Mouse (Mus musculus): ENCODE results near the gene Sel1l3. TPM values are rescaled to one million over a fixed set of nuclear protein-coding genes. Genes with fewer than 3 reads are reported as not detected.

The Sel1l3 gene
- polyA plus RNA-seq, 1 experiment from 2014 or later = 2.7 TPM

- DNase-seq (ENCODE audit: low spot score) = no peak
- Histone ChIP-seq H3K27ac (ENCODE audit: low read depth, low read length) (no peak overlapping the region), H3K4me1 (replicated peaks; ENCODE audit: control insufficient read depth, insufficient read depth, low read length) (no peaks in the 10 kb centered on the region), H3K9ac (ENCODE audit: low read depth, low read length) (no peak overlapping the region), H3K4me2 (replicated peaks; ENCODE audit: low read depth, low read length) (no peak overlapping the region), H3K4me3 (ENCODE audit: low read depth, low read length) (no peak overlapping the region), H3K27me3 (ENCODE audit: control insufficient read depth, insufficient read depth, low read length) (no peaks in the 10 kb centered on the region), H3K9me3 (ENCODE audit: control insufficient read depth, low read length) (no peaks in the 10 kb centered on the region), H3K36me3 (ENCODE audit: control insufficient read depth, insufficient read depth, low read length) (no peaks in the 10 kb centered on the region)
- 70% methylated on average over 3 of the region's 3 CpGs for WGBS
- ATAC-seq (ENCODE audit: low FRiP score) = no peak
Measured at GRCm38 (mm10) chr5:53091331-53091730, 122.4 kb downstream of the Sel1l3 start.

- H3K9me3 ChIP-seq (ENCODE audit: control insufficient read depth, low read length) = no peaks in the 10 kb centered on the region
- no peak overlapping the region for H3K27ac ChIP-seq (ENCODE audit: low read depth, low read length)
- DNase-seq (ENCODE audit: low spot score) = no peak
- 91% methylated on average over 7 of the region's 7 CpGs for WGBS
- no peak for ATAC-seq (ENCODE audit: low FRiP score)
- no peaks in the 10 kb centered on the region for H3K4me1 ChIP-seq (replicated peaks; ENCODE audit: control insufficient read depth, insufficient read depth, low read length)
- H3K4me3 ChIP-seq (ENCODE audit: low read depth, low read length) = no peak overlapping the region
- no peak overlapping the region for H3K4me2 ChIP-seq (replicated peaks; ENCODE audit: low read depth, low read length)
- no peaks in the 10 kb centered on the region for H3K36me3 ChIP-seq (ENCODE audit: control insufficient read depth, insufficient read depth, low read length)
- H3K27me3 ChIP-seq (ENCODE audit: control insufficient read depth, insufficient read depth, low read length) = no peaks in the 10 kb centered on the region
- no peak overlapping the region for H3K9ac ChIP-seq (ENCODE audit: low read depth, low read length)
Measured at GRCm38 (mm10) chr5:53087452-53087851, 126.3 kb downstream of the Sel1l3 start.

- Histone ChIP-seq H3K4me2 (replicated peaks; ENCODE audit: low read depth, low read length) (no peak overlapping the region), H3K4me1 (replicated peaks; ENCODE audit: control insufficient read depth, insufficient read depth, low read length) (no peaks in the 10 kb centered on the region), H3K27me3 (ENCODE audit: control insufficient read depth, insufficient read depth, low read length) (no peaks in the 10 kb centered on the region), H3K9ac (ENCODE audit: low read depth, low read length) (no peak overlapping the region), H3K27ac (ENCODE audit: low read depth, low read length) (no peak overlapping the region), H3K4me3 (ENCODE audit: low read depth, low read length) (no peak overlapping the region), H3K36me3 (ENCODE audit: control insufficient read depth, insufficient read depth, low read length) (no peaks in the 10 kb centered on the region), H3K9me3 (ENCODE audit: control insufficient read depth, low read length) (no peaks in the 10 kb centered on the region)
- ATAC-seq (ENCODE audit: low FRiP score) = no peak
- WGBS = 43% methylated on average over 4 of the region's 4 CpGs
- no peak for DNase-seq (ENCODE audit: low spot score)
Measured at GRCm38 (mm10) chr5:53078453-53078852, 135.3 kb downstream of the Sel1l3 start.

GRCm38 (mm10) chr5:53074553-53074952 lies 139.2 kb downstream of the Sel1l3 start:
- no peak for DNase-seq (ENCODE audit: low spot score)
- Histone ChIP-seq H3K27ac (ENCODE audit: low read depth, low read length) (no peak overlapping the region), H3K9me3 (ENCODE audit: control insufficient read depth, low read length) (no peaks in the 10 kb centered on the region), H3K9ac (ENCODE audit: low read depth, low read length) (no peak overlapping the region), H3K36me3 (ENCODE audit: control insufficient read depth, insufficient read depth, low read length) (no peaks in the 10 kb centered on the region), H3K27me3 (ENCODE audit: control insufficient read depth, insufficient read depth, low read length) (no peaks in the 10 kb centered on the region), H3K4me1 (replicated peaks; ENCODE audit: control insufficient read depth, insufficient read depth, low read length) (no peaks in the 10 kb centered on the region), H3K4me3 (ENCODE audit: low read depth, low read length) (no peak overlapping the region), H3K4me2 (replicated peaks; ENCODE audit: low read depth, low read length) (no peak overlapping the region)
- WGBS = 81% methylated on average over 6 of the region's 6 CpGs
- ATAC-seq (ENCODE audit: low FRiP score) = no peak

- H3K27me3 ChIP-seq (ENCODE audit: control insufficient read depth, insufficient read depth, low read length) = no peaks in the 10 kb centered on the region
- no peak overlapping the region for H3K4me2 ChIP-seq (replicated peaks; ENCODE audit: low read depth, low read length)
- H3K27ac ChIP-seq (ENCODE audit: low read depth, low read length) = no peak overlapping the region
- H3K9me3 ChIP-seq (ENCODE audit: control insufficient read depth, low read length) = no peaks in the 10 kb centered on the region
- ATAC-seq (ENCODE audit: low FRiP score) = no peak
- 94% methylated on average over 9 of the region's 9 CpGs for WGBS
- H3K4me3 ChIP-seq (ENCODE audit: low read depth, low read length) = no peak overlapping the region
- DNase-seq (ENCODE audit: low spot score) = no peak
- H3K9ac ChIP-seq (ENCODE audit: low read depth, low read length) = no peak overlapping the region
- H3K4me1 ChIP-seq (replicated peaks; ENCODE audit: control insufficient read depth, insufficient read depth, low read length) = no peaks in the 10 kb centered on the region
- H3K36me3 ChIP-seq (ENCODE audit: control insufficient read depth, insufficient read depth, low read length) = no peaks in the 10 kb centered on the region
Measured at GRCm38 (mm10) chr5:53061532-53062130, 152.1 kb downstream of the Sel1l3 start.

Other genes starting within 250 kb of the Sel1l3 start
- gene Slc34a2, start 175.8 kb downstream of the Sel1l3 start, polyA plus RNA-seq (2014; fragmentation: Nextera tagmentation; extraction: Ambion mirVana) = not detected in 2 replicates
- gene Smim20, start 53.2 kb upstream of the Sel1l3 start, polyA plus RNA-seq (2014; fragmentation: Nextera tagmentation; extraction: Ambion mirVana) = 66.3 and 69.2 TPM in 2 replicates